Mouse (Mus musculus) liver, adult 2 months (tissue): ENCODE results near the gene Gm8251. TPM values are rescaled to one million over a fixed set of nuclear protein-coding genes. Genes with fewer than 3 reads are reported as not detected.

ENCODE experiments used
- DNase-seq: peaks from one replicate; pipeline ENCODE4 v3.0.0-alpha.2; 2011; ENCODE audit warnings: low read depth, low spot score; ENCODE audit errors: extremely low read depth
- H3K27ac ChIP-seq: fragments of 200-500 bp; replicated peaks from 2 replicates; pipeline ENCODE4 v1.5.1; 2012; ENCODE audit warnings: low read depth, mild to moderate bottlenecking, control low read depth, inconsistent platforms, low read length; ENCODE audit not compliant: insufficient read depth
- H3K27me3 ChIP-seq: fragments of 200-500 bp; 2 replicates; pipeline ENCODE4 v1.6.1; 2012; ENCODE audit warnings: mild to moderate bottlenecking, moderate library complexity, low read length, inconsistent platforms; ENCODE audit not compliant: control insufficient read depth, insufficient read depth
- H3K36me3 ChIP-seq: fragments of 200-500 bp; 2 replicates; pipeline ENCODE4 v1.6.1; 2012; ENCODE audit warnings: low read length, inconsistent platforms; ENCODE audit not compliant: control insufficient read depth, insufficient read depth
- H3K4me1 ChIP-seq: fragments of 200-500 bp; 2 replicates; pipeline ENCODE4 v1.6.1; 2011; ENCODE audit warnings: low read length; ENCODE audit not compliant: control insufficient read depth, insufficient read depth
- H3K4me3 ChIP-seq: fragments of 200-500 bp; 2 replicates; pipeline ENCODE4 v1.5.1; 2011; ENCODE audit warnings: low read depth, mild to moderate bottlenecking, control low read depth, low read length, moderate library complexity; ENCODE audit not compliant: insufficient read depth
- H3K79me2 ChIP-seq: fragments of 200-500 bp; 2 replicates; pipeline ENCODE4 v1.6.1; 2012; ENCODE audit warnings: inconsistent platforms, mild to moderate bottlenecking, low read length, moderate library complexity; ENCODE audit not compliant: control insufficient read depth, insufficient read depth
- H3K9ac ChIP-seq: fragments of 200-500 bp; 2 replicates; pipeline ENCODE4 v1.6.1; 2012; ENCODE audit warnings: low read depth, mild to moderate bottlenecking, control low read depth, inconsistent platforms, low read length
- CTCF ChIP-seq: fragments of 200-500 bp; IDR thresholded peaks from 2 replicates; pipeline ENCODE4 v1.5.1; 2011; ENCODE audit warnings: low read depth, low read length, control low read depth
- POLR2A ChIP-seq: fragments of 200-500 bp; IDR thresholded peaks from 2 replicates; pipeline ENCODE4 v1.6.1; 2011; ENCODE audit warnings: low read length, control low read depth; ENCODE audit not compliant: insufficient read depth; ENCODE audit errors: extremely low read depth
- WGBS: fragments of 180-500 bp; shearing (Covaris S2); methylation state at CpG from one replicate; pipeline ENCODE4 v1.1.7; 2018; 5-methylcytosine and 5-hydroxymethylcytosine counted together
- polyA plus RNA-seq: library from polyadenylated mRNA; depleted of rRNA; stranded (reverse); fragments of >200 nt; gene quantifications from 2 replicates; pipeline ENCODE4 v1.2.3, GENCODE M21; 2012; rRNA removed
- total RNA-seq: library from RNA; depleted of rRNA; stranded (reverse); fragments of >200 nt; gene quantifications from 2 replicates; pipeline ENCODE4 v1.2.3, GENCODE M21; 2014; rRNA removed

The Gm8251 gene
- total RNA-seq (0.07 and 0.09 TPM in 2 replicates), polyA plus RNA-seq (not detected in 2 replicates)

DNA sequence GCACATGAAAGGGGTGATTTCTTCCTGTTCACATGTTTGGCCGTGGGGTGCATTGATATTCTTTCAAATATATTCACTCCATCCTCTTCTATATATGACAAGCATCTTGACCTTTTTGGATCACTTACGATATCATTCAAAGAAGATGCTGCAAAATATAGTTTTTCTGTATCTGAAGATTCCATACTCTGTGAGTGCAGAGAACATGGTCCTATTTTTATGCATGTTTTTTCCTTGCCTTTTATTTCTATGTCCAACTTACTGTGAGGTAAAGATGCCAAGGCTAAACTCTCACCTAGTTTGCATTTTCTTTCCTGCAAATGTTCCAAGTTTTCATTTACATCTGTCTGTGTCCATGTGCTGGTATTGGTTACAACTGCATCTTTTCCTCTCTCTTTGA is at the start of gene Gm8251:
TSS of gene Gm8251 (minus strand) at position 101 of the 400 bp plus-strand sequence.
- no peaks in the 10 kb centered on the region for H3K79me2 ChIP-seq
- H3K27ac ChIP-seq: no peak within 1 kb of the TSS
- no peaks in the 10 kb centered on the region for H3K27me3 ChIP-seq
- H3K9ac ChIP-seq: no peak within 1 kb of the TSS
- TF ChIP-seq CTCF (no peak), POLR2A (no peak)
- DNase-seq: no peak
- H3K4me1 ChIP-seq: no peaks in the 10 kb centered on the region
- WGBS: 87% methylated on average over 2 of the region's 2 CpGs
- H3K36me3 ChIP-seq: no peaks in the 10 kb centered on the region
- H3K4me3 ChIP-seq: no peak within 1 kb of the TSS

DNA sequence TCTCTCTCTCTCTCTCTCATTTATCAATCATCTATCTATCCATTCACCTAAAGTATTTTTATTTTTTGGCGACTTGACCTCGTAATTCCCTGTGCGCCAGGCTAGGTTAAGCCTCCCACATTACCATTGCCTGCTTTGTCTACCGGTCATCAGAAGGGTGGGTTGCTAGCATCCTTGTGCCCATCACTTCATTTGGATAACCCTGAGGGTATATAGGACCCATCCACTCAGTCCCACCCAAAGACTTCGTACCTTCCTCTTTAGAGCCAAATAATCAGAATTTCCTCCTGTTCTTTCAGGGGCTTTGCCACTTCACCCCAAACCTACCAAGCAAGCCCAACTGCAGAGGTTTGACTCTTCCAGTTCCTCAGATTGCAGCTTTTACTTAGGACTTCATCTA is 41.2 kb upstream of the Gm8251 start:
- H3K27ac ChIP-seq: no peak overlapping the region
- H3K4me3 ChIP-seq: no peak overlapping the region
- peaks cover 1% of the 10 kb centered on the region; the same call in 1 of the 2 replicates for H3K4me1 ChIP-seq

DNA sequence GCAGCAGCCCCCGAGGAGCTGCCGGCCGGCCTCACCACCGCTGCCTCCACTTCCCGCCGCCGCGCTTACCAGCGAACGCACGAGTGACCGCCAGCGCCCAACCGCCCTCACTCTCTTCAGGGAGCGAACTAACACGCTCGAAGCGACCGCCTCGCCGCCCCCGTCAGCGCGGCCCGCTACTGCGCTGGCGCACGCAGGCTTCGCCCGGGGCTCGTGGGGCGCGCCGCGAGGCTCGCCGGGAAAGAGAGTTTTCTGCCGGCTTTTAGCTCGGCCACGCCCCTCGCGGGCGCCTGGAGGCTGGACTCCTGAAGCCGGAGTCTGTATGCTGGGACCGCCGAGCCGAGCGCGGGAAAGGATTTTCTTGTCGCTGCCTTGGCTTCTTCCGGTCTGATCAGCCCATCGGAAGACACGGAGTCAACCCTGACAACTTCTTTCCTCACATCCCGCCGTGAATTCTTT is 40.6 kb upstream of the Gm8251 start, which contains the start of gene Tex30:
TSS of gene Tex30 (minus strand) at position 183 of the 459 bp plus-strand sequence.
- WGBS: under 1% methylated on average over 55 of the region's 55 CpGs
- H3K36me3 ChIP-seq: peaks cover 9% of the 10 kb centered on the region
- TF ChIP-seq CTCF: no peak
- TF ChIP-seq POLR2A: peak; percentile 81

More for the DNA sequence above, 41.2 kb upstream of the Gm8251 start:
- 17% methylated on average over 5 of the region's 5 CpGs for WGBS
- TF ChIP-seq POLR2A (no peak), CTCF (no peak)
- peaks cover 7% of the 10 kb centered on the region; the same call in 1 of the 2 replicates for H3K79me2 ChIP-seq
- H3K36me3 ChIP-seq: peaks cover 14% of the 10 kb centered on the region
- no peak for DNase-seq
- H3K27me3 ChIP-seq: no peaks in the 10 kb centered on the region
- H3K9ac ChIP-seq: no peak overlapping the region

DNA sequence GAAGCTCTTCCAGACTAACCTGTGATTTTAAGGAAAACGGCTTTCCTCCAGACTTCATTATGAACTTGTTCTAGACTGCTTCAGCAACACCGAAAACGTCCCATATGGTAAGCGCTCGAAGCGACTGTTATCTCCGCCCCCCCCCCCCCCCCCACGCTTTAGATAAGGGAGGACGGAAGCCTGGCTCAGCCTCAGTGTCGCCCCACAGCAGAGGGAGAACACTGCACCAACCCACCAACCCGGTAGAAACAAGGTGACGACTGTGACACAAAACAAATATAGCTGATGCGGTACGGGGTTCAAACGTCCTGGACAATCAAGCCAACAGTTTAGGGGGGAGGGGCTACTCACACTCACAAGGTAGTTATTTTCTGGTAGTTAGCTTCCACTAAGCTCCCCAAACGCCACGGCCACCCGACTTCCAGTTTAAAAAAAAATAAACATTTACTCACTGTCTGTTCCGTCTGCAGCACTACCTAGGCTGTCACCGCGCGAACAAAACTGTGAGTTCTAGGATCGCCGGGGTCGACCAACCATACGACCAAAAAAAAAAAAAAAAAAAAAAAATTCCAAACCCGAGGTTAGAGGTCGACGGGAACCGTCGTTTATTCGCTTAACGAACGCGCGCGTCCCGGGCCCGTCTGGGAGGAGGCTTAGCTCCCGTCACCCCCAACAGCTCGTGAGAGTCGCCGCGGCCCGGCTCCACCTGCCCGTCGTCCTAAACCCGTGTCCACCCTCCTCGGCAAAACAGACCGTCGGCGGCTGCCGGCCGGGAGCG is 39.9 kb upstream of the Gm8251 start:
- peak overlapping the region; percentile 87 for H3K9ac ChIP-seq

More for the DNA sequence above, 40.6 kb upstream of the Gm8251 start, which contains the start of gene Tex30:
- Histone ChIP-seq H3K79me2 (peaks cover 9% of the 10 kb centered on the region; the same call in 1 of the 2 replicates), H3K27me3 (no peaks in the 10 kb centered on the region), H3K4me3 (peak within 1 kb of the TSS; percentile 83), H3K9ac (peak within 1 kb of the TSS; percentile 87), H3K4me1 (peaks cover 1% of the 10 kb centered on the region; the same call in 1 of the 2 replicates), H3K27ac (peak within 1 kb of the TSS; percentile 64)
- peak; percentile 82 for DNase-seq

DNA sequence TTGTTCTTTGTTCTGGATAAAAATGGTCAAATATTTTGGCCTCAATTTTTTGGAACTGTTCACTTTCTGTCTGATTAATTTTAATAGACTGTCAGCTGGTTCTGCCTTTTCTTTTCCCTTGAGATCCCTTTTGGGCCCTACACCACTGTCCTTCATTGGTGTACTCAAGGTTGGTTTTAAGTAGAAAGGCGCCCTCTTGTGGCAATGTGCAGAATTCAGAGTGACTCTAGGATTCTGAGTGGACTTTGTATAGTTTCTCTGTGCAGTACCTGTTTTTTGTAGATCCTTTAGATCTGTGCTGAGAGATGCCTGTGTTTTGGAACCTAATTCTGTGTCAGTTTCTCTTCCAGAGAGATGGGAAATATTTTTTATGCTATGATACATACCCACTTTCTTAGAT is 2.9 kb upstream of the Gm8251 start:
- Histone ChIP-seq H3K4me3 (no peak overlapping the region), H3K27ac (no peak overlapping the region), H3K36me3 (no peaks in the 10 kb centered on the region), H3K27me3 (no peaks in the 10 kb centered on the region), H3K9ac (no peak overlapping the region), H3K4me1 (no peaks in the 10 kb centered on the region), H3K79me2 (no peaks in the 10 kb centered on the region)
- DNase-seq: peak; percentile 52
- no peak for TF ChIP-seq CTCF
- TF ChIP-seq POLR2A: no peak
- 0% methylated on average over 1 of the region's 1 CpGs for WGBS

More for the DNA sequence above, 39.9 kb upstream of the Gm8251 start:
- H3K36me3 ChIP-seq: peaks cover 5% of the 10 kb centered on the region
- peak; percentile 52 for DNase-seq
- H3K27ac ChIP-seq: peak overlapping the region; percentile 64
- H3K79me2 ChIP-seq: peaks cover 9% of the 10 kb centered on the region; the same call in 1 of the 2 replicates
- no peak for TF ChIP-seq CTCF
- no peak for TF ChIP-seq POLR2A
- H3K4me1 ChIP-seq: peaks cover 1% of the 10 kb centered on the region; the same call in 1 of the 2 replicates
- WGBS: under 1% methylated on average over 55 of the region's 55 CpGs
- peak overlapping the region; percentile 83 for H3K4me3 ChIP-seq
- H3K27me3 ChIP-seq: no peaks in the 10 kb centered on the region
